Mouse (Mus musculus): ENCODE measurements around the gene Ntrk3.

Ntrk3 gene

GRCm38 (mm10) chr7:78623686-78624085, 114.1 kb downstream of the Ntrk3 start:
- no peak for DNase-seq (ENCODE audit: low spot score in 2 of 2)

- no peak for DNase-seq (ENCODE audit: low spot score in 2 of 2)
Measured at GRCm38 (mm10) chr7:78621115-78621514, 116.7 kb downstream of the Ntrk3 start.

- no peak for DNase-seq (ENCODE audit: low spot score in 2 of 2)
Measured at GRCm38 (mm10) chr7:78619818-78620577, 117.8 kb downstream of the Ntrk3 start.

- DNase-seq (ENCODE audit: low spot score in 2 of 2): no peak
Measured at GRCm38 (mm10) chr7:78605538-78606130, 132.2 kb downstream of the Ntrk3 start.

GRCm38 (mm10) chr7:78603922-78604321, 133.9 kb downstream of the Ntrk3 start:
- no peak for DNase-seq (ENCODE audit: low spot score in 2 of 2)

GRCm38 (mm10) chr7:78601851-78602250, 136.0 kb downstream of the Ntrk3 start:
- DNase-seq (ENCODE audit: low spot score in 2 of 2): no peak

GRCm38 (mm10) chr7:78600886-78601285, 136.9 kb downstream of the Ntrk3 start:
- no peak for DNase-seq (ENCODE audit: low spot score in 2 of 2)

- no peak for DNase-seq (ENCODE audit: low spot score in 2 of 2)
Measured at GRCm38 (mm10) chr7:78599941-78600677, 137.7 kb downstream of the Ntrk3 start.

GRCm38 (mm10) chr7:78598147-78598546, 139.7 kb downstream of the Ntrk3 start:
- no peak for DNase-seq (ENCODE audit: low spot score in 2 of 2)

- no peak for DNase-seq (ENCODE audit: low spot score in 2 of 2)
Measured at GRCm38 (mm10) chr7:78597251-78598129, 140.3 kb downstream of the Ntrk3 start.

- DNase-seq (ENCODE audit: low spot score in 2 of 2): no peak
Measured at GRCm38 (mm10) chr7:78596556-78596955, 141.3 kb downstream of the Ntrk3 start.

GRCm38 (mm10) chr7:78595895-78596294, 141.9 kb downstream of the Ntrk3 start:
- DNase-seq (ENCODE audit: low spot score in 2 of 2): peak; percentile 18 to 65

- DNase-seq (ENCODE audit: low spot score in 2 of 2): no peak
Measured at GRCm38 (mm10) chr7:78592948-78593347, 144.9 kb downstream of the Ntrk3 start.

- DNase-seq (ENCODE audit: low spot score in 2 of 2): no peak
Measured at GRCm38 (mm10) chr7:78592172-78592571, 145.6 kb downstream of the Ntrk3 start.

- DNase-seq (ENCODE audit: low spot score in 2 of 2): no peak
Measured at GRCm38 (mm10) chr7:78589766-78590165, 148.0 kb downstream of the Ntrk3 start.

GRCm38 (mm10) chr7:78586800-78587199, 151.0 kb downstream of the Ntrk3 start:
- no peak for DNase-seq (ENCODE audit: low spot score in 2 of 2)

- no peak for DNase-seq (ENCODE audit: low spot score in 2 of 2)
Measured at GRCm38 (mm10) chr7:78585960-78586359, 151.9 kb downstream of the Ntrk3 start.

- no peak for DNase-seq (ENCODE audit: low spot score in 2 of 2)
Measured at GRCm38 (mm10) chr7:78584936-78585335, 152.9 kb downstream of the Ntrk3 start.

- DNase-seq (ENCODE audit: low spot score in 2 of 2): no peak
Measured at GRCm38 (mm10) chr7:78584499-78584898, 153.3 kb downstream of the Ntrk3 start.

- DNase-seq (ENCODE audit: low spot score in 2 of 2): no peak
Measured at GRCm38 (mm10) chr7:78583678-78584077, 154.1 kb downstream of the Ntrk3 start.

GRCm38 (mm10) chr7:78581341-78581740, 156.5 kb downstream of the Ntrk3 start:
- DNase-seq (ENCODE audit: low spot score in 2 of 2): no peak
